Mouse (Mus musculus): ENCODE data around the gene Lpcat1. TPM values are rescaled to one million over a fixed set of nuclear protein-coding genes. Genes with fewer than 3 reads are reported as not detected.

The Lpcat1 gene
- total and polyA plus RNA-seq, 2 experiments from 2014 or later, result 75.7 to 191 TPM

DNA sequence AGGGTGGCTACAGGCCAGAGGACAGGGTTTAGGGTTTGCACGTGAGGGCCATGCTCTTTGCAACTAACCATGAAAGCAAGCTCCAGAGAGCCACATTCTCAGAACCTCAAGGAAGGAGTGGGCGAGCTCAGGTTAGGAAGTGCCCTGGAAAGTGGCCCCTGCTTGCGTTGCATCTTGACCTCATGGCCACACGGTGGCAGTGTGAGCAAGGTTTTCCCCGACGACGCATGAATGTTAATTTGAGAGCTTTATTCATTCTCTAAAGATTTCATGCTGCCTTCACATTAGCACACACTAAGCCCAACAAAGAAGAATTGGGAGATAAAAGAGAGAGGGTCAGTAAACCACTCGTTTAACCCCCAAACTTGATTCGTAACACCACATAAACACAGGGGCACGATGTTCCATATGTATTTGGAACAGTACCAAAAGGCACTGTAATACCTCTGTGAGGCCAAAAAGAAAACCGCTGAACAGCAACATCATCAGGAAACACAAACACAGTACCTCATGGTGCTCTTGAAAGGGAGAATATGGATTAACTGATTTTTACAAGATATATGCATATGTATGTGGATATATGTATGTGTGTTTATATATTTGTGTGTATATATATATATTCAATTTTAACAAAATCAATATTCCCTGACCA is 41.0 kb upstream of the Lpcat1 start:
- Histone ChIP-seq H3K36me3 (ENCODE audit: insufficient read depth, low read length) (no peaks in the 10 kb centered on the region), H3K27ac (no peak overlapping the region), H3K9ac (replicated peaks; ENCODE audit: low read length) (no peak overlapping the region), H3K4me2 (ENCODE audit: low read depth, low read length) (peak overlapping the region; percentile 38), H3K9me3 (ENCODE audit: low read length) (no peaks in the 10 kb centered on the region), H3K4me3 (ENCODE audit: low read length) (no peak overlapping the region), H3K4me1 (ENCODE audit: insufficient read depth, low read length) (no peaks in the 10 kb centered on the region), H3K27me3 (ENCODE audit: insufficient read depth, low read length) (no peaks in the 10 kb centered on the region)
- ATAC-seq, result peak; percentile 69
- 7% methylated on average over 11 of the region's 11 CpGs for WGBS
- DNase-seq (ENCODE audit: low spot score), result peak; percentile 86
- TF ChIP-seq CTCF (IDR thresholded peaks at IDR 0.05; ENCODE audit: low read depth), result peak; percentile 91

DNA sequence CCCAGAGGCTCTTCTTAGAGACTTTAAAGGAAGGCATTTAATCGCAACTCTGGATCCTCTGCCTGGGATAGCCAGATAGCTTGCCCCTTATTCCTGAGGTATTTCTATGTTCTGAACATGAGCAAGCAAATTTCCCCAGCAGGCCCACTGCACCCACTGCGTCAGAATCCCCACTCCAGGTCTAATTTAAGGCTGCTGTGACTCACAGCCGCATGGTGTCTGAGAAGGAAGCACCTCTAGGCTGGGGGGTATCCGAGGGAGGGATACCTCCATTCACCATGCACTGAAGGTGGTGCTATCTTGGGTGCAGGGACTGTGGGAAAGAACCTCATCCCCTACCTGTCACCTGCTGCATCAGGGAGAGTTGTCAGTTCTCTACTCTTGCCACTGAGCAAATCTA is 40.4 kb upstream of the Lpcat1 start:
- TF ChIP-seq CTCF (IDR thresholded peaks at IDR 0.05; ENCODE audit: low read depth), result no peak
- DNase-seq (ENCODE audit: low spot score) (no peak), ATAC-seq (0 out of 2 replicates have a peak, but pooled peaks have one; percentile 41)
- Histone ChIP-seq H3K9me3 (ENCODE audit: low read length) (no peaks in the 10 kb centered on the region), H3K9ac (replicated peaks; ENCODE audit: low read length) (no peak overlapping the region), H3K27ac (no peak overlapping the region), H3K36me3 (ENCODE audit: insufficient read depth, low read length) (no peaks in the 10 kb centered on the region), H3K4me1 (ENCODE audit: insufficient read depth, low read length) (no peaks in the 10 kb centered on the region), H3K27me3 (ENCODE audit: insufficient read depth, low read length) (no peaks in the 10 kb centered on the region), H3K4me2 (ENCODE audit: low read depth, low read length) (no peak overlapping the region), H3K4me3 (ENCODE audit: low read length) (no peak overlapping the region)
- WGBS, result 81% methylated on average over 4 of the region's 4 CpGs

DNA sequence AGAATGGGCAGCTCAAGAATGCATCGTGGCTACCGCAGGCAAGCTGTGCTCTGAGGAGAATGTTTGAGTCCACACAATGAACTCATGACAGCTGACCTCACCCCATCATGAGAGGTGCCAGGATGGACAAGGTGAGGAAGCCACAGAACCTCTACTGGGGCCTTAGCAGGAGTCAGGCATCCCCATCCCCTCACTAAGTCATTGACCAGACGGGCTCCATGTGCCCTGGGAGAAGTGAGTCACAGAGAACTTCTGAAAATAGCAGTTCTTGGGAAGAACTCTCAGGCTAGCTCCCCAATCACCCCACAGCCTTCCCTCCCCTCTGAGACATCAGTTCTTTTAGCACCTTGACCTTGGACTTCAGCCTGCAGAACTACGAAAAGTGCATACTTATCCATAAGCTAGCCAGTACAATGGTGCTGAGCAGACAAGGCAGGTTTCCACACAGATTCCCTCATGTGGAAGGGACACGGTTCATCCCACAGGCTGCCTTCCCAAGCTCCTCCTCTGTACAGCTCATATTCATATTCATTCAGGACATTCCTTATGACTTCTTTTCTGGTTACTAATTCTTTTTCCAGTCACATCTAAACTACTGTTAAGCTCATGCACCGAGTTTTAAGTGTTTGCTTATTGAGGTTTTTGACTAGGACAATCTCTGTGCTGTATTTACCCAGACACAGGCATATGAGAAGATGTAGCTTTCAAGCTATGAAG is 37.2 kb upstream of the Lpcat1 start:
- Histone ChIP-seq H3K4me2 (ENCODE audit: low read depth, low read length) (no peak overlapping the region), H3K27me3 (ENCODE audit: insufficient read depth, low read length) (no peaks in the 10 kb centered on the region), H3K4me1 (ENCODE audit: insufficient read depth, low read length) (no peaks in the 10 kb centered on the region), H3K27ac (0 out of 2 replicates have a peak overlapping the region, but pooled peaks have one; percentile 41), H3K9me3 (ENCODE audit: low read length) (no peaks in the 10 kb centered on the region), H3K4me3 (ENCODE audit: low read length) (no peak overlapping the region), H3K9ac (replicated peaks; ENCODE audit: low read length) (no peak overlapping the region), H3K36me3 (ENCODE audit: insufficient read depth, low read length) (no peaks in the 10 kb centered on the region)
- ATAC-seq, result peak; percentile 36; the same call in 1 of the 2 replicates
- DNase-seq (ENCODE audit: low spot score), result no peak
- WGBS, result 65% methylated on average over 6 of the region's 6 CpGs
- TF ChIP-seq CTCF (IDR thresholded peaks at IDR 0.05; ENCODE audit: low read depth), result no peak

DNA sequence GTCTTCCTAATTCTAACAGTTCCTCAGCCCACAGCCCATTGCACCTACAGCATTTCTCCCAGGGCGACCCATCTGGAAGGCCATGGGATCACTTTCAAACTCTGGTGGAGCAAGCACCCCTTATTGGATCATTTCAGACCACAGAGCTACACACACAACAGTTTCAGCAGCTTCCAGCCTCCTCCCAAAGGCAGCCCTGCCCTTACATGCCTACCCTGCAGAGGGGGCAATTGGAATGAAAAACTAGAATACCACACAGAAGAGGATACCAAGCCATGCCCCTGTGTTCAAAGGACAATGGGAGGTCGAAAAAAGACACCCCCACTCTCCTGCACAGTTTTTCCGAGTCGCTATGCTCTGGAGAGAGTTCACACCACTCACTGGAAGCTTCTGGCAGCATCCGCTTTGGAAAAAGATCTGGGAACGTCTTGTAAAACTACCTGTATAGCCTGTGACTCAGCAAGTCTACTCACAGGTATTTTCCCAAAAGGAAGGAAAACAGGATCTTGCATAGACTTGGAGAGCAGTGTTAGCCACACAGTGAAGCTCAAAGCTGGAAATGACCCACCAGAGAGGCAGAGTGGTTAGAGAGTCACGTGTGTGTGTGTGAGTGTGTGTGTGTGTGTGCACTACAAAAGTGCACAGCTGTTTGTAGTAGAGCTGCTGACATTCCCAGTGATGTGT is 34.4 kb upstream of the Lpcat1 start:
- ATAC-seq (peak; percentile 48; the same call in 1 of the 2 replicates), DNase-seq (ENCODE audit: low spot score) (peak; percentile 31)
- peak; percentile 43 for TF ChIP-seq CTCF (IDR thresholded peaks at IDR 0.05; ENCODE audit: low read depth)
- H3K4me2 ChIP-seq (ENCODE audit: low read depth, low read length), result no peak overlapping the region
- no peaks in the 10 kb centered on the region for H3K36me3 ChIP-seq (ENCODE audit: insufficient read depth, low read length)
- no peaks in the 10 kb centered on the region for H3K4me1 ChIP-seq (ENCODE audit: insufficient read depth, low read length)
- H3K4me3 ChIP-seq (ENCODE audit: low read length), result no peak overlapping the region
- no peak overlapping the region for H3K27ac ChIP-seq
- H3K9ac ChIP-seq (replicated peaks; ENCODE audit: low read length), result no peak overlapping the region
- H3K9me3 ChIP-seq (ENCODE audit: low read length), result no peaks in the 10 kb centered on the region
- 74% methylated on average over 7 of the region's 7 CpGs for WGBS
- H3K27me3 ChIP-seq (ENCODE audit: insufficient read depth, low read length), result no peaks in the 10 kb centered on the region

DNA sequence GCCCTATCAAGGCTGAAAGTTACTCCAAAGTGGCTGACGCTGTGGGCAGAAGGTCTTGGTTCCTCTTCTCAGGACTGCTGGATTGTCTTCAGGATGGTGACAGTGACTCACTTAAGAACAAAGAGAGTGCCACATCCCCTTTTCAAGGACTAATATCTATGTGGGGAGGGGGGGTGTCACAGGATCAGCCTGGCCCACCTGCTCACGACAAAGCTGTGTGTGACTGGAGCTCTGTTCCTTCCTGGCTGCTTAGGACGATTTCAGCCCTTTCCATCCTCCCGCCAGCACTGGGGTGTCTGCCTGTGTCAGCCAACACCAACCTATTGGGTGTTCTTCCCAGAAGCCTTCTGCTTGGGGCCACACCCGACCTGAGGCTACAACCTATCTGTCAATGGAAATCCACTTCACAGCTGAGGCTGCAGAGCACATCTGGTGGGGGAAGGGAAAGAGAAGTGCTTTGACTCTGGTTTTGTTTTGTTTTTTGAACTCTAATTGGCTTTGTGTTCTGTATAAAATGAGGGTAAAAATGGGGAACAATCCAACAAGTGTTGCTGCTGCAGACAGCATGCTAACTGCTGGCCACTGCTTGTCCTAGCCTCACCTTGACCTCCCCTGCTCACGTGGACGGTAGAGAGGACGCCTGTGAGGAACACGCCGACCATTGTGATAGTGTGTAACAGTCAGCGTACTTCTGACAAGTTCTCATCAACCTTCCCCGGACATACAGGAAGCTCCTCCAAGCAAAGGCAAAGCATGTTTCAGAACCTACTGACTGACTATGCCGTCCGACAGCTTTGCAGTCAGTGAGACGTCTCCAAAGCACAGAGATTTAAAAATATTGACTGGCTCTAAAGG is 33.1 kb upstream of the Lpcat1 start:
- H3K9ac ChIP-seq (replicated peaks; ENCODE audit: low read length), result no peak overlapping the region
- WGBS, result 86% methylated on average over 15 of the region's 15 CpGs
- no peaks in the 10 kb centered on the region for H3K9me3 ChIP-seq (ENCODE audit: low read length)
- no peak overlapping the region for H3K4me3 ChIP-seq (ENCODE audit: low read length)
- no peaks in the 10 kb centered on the region for H3K4me1 ChIP-seq (ENCODE audit: insufficient read depth, low read length)
- no peak for DNase-seq (ENCODE audit: low spot score)
- H3K27me3 ChIP-seq (ENCODE audit: insufficient read depth, low read length), result no peaks in the 10 kb centered on the region
- H3K27ac ChIP-seq, result no peak overlapping the region
- H3K36me3 ChIP-seq (ENCODE audit: insufficient read depth, low read length), result no peaks in the 10 kb centered on the region
- no peak for ATAC-seq
- no peak overlapping the region for H3K4me2 ChIP-seq (ENCODE audit: low read depth, low read length)
- TF ChIP-seq CTCF (IDR thresholded peaks at IDR 0.05; ENCODE audit: low read depth), result no peak

DNA sequence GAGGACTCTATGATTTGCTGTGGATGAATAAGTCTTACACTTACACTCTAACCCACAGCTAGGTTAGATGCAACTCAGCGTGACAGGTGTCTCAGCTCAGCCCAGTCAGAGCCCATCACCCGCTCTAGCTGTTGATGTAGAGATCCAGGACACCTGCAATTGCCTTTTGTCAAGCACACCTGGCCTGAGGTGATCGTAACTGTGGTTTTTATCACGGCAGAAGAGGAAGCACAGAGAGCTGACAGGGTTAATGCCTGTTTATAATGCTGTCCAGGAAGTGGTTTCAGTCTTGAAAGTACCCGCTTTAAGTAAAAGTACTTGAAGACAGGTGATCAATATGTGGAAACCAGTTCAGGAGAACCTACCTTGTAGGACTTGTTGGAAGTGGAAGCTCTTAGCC is 32.3 kb upstream of the Lpcat1 start:
- no peaks in the 10 kb centered on the region for H3K27me3 ChIP-seq (ENCODE audit: insufficient read depth, low read length)
- H3K4me1 ChIP-seq (ENCODE audit: insufficient read depth, low read length), result no peaks in the 10 kb centered on the region
- H3K4me3 ChIP-seq (ENCODE audit: low read length), result no peak overlapping the region
- no peaks in the 10 kb centered on the region for H3K9me3 ChIP-seq (ENCODE audit: low read length)
- H3K36me3 ChIP-seq (ENCODE audit: insufficient read depth, low read length), result no peaks in the 10 kb centered on the region
- ATAC-seq, result no peak
- TF ChIP-seq CTCF (IDR thresholded peaks at IDR 0.05; ENCODE audit: low read depth), result no peak
- 89% methylated on average over 5 of the region's 5 CpGs for WGBS
- no peak overlapping the region for H3K4me2 ChIP-seq (ENCODE audit: low read depth, low read length)
- DNase-seq (ENCODE audit: low spot score), result no peak
- H3K27ac ChIP-seq, result no peak overlapping the region
- H3K9ac ChIP-seq (replicated peaks; ENCODE audit: low read length), result no peak overlapping the region

Measured in hindbrain, postnatal 0 days (tissue).